Mouse (Mus musculus): Measurements from ENCODE around the gene C1qtnf9.

C1qtnf9 gene

GRCm38 (mm10) chr14:60752892-60753800, 14.8 kb upstream of the C1qtnf9 start:
- DNase-seq = no peak

GRCm38 (mm10) chr14:60753801-60754126, 14.2 kb upstream of the C1qtnf9 start:
- no peak for DNase-seq

DNA sequence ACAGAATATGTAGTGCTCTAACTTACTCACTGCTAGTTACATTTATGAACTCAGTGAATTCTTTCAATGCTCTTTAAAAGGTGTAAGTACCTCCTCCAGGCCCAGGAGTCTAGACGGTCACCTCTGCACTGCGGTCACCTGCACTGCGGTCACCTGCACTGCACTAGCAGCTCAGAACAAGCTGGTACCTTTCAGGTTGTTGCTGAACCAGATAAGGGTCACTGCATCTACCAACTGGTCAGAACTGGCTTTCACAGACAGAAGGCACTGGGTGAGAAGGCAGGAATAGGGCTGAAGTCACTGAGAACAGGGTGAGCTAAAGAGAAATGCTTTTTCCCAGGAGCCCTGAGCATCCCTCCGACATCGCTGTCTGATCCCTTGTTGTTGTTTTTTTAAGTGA, 13.3 kb upstream of the C1qtnf9 start:
- DNase-seq = no peak

GRCm38 (mm10) chr14:60756271-60756670, 11.7 kb upstream of the C1qtnf9 start:
- no peak for DNase-seq

GRCm38 (mm10) chr14:60757265-60757664, 10.7 kb upstream of the C1qtnf9 start:
- DNase-seq = peak; percentile 60

- DNase-seq = no peak
These were observed 10.2 kb upstream of the C1qtnf9 start for GRCm38 (mm10) chr14:60757722-60758121.

- no peak for DNase-seq
These were observed 8.8 kb upstream of the C1qtnf9 start for GRCm38 (mm10) chr14:60759097-60759496.

GRCm38 (mm10) chr14:60761801-60762200, 6.1 kb upstream of the C1qtnf9 start:
- no peak for DNase-seq

DNA sequence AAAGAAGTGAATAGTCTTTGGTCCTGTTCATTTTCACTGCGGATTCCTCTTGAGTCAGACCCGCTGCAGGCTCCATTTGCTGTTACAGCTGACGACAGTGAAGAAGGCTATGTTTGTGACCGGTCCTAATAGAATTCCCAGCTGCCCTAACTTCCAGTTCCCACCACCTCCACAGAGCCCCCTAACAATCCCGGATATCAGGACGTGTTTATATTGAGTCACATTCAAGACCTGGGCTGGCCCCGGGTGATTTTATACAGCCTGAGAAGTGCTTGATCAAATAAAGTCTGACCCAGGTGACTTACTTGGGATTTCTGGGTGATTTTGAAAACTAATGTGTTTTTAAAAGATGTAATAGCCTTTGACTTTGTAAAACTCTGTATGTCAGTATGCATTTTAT, 5.2 kb upstream of the C1qtnf9 start:
- DNase-seq = no peak

DNA sequence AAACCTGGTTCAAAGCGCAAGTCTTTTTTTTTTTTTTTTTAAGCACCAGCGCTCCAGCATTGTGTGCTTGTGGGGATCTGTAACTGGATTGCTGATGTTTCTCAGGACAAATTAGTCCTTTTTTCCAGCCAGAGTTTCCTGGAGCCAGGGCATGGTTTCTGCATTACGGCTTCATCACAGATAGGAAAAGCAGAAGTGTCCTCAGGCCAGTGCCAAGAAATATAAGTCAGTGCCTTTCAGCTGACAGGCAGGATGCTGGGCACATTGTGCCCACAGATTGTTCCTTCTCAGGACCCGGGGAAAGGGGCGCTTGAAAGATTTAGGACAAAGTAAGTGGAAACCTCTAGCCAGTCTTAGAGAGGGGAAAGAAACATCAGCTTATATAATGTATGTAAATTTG, 4.2 kb upstream of the C1qtnf9 start:
- DNase-seq = no peak

GRCm38 (mm10) chr14:60764526-60764925, 3.4 kb upstream of the C1qtnf9 start:
- DNase-seq = no peak

- DNase-seq = peak; percentile 52
These were observed 2.9 kb upstream of the C1qtnf9 start for GRCm38 (mm10) chr14:60765025-60765424.

- peak; percentile 21 for DNase-seq
These were observed 1.4 kb downstream of the C1qtnf9 start for GRCm38 (mm10) chr14:60769340-60769739.

DNA sequence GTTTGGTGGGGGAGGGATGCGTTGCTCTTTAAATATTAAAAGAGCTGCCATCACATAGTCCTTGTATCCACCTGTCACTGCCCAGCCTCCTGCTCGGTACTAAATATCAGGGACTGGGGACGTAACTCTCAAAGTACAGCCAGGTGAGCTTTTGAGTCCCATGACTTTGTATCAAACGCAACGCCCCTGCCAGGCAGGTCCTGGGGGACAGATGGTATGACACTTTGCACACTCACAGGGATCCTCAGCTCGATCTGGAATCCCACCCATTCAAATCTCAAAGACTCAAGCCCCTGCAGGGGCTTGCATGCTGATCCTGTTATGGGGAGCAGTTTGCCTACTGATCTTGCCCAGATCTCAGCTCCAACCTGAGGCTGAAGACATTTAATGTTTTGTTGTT, 2.7 kb downstream of the C1qtnf9 start:
- DNase-seq = no peak

DNA sequence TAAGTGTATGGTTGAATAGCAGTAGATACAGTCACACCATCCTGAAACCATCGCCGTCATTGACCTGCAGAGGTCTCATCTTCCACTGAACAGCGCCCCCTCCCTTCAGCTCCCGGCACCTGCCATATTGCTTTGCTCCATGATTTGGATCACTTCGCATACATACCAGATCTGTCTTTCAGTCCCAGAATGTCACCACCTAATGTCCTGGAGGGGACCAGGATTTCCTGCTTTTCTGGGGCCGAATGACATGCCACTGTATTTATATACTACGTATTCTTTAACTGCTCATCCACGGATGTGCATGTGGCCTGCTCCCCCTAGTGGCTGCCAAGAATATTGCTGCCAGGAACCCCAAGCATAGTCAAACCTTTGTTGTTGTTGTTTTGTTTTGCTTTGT, 3.1 kb downstream of the C1qtnf9 start:
- DNase-seq = peak; percentile 84

DNA sequence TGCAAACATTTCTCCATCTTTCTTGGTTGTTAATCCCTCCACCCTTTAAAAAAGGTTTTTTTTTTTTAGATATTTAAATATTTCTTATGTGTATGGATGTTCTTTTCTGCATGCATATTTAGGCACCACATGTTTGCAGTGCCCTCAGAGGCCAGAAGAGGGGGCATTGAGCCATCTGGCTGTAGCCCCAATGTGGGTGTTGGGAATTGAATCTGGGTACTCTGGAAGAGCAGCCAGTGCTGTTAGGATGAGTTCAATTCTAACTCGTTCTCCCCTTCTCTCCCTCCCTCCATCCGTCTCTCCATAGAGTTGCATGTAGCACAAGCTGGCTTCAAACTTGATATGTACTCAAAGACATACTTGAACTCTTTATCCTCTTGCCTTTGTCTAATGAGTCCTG, 5.5 kb downstream of the C1qtnf9 start:
- DNase-seq = no peak

DNA sequence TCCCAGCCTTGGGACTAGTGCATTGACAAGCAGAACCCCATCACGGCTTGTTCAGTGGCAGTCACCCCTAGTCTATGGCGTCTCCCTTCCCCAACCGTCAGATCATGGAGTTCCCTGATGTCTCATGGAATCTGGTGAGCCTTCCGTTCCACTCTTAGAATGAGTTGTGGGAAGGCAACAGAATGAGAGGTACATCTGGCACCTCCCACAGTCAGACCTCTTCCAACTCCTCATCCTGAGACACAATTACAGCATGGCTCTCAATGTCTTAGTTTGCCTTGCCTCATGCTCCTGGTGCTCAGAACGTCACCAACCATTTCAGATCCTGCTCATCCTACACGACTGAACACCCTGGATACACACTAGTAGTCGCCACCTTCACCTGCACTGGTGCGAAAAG, 8.6 kb downstream of the C1qtnf9 start:
- DNase-seq = no peak

DNA sequence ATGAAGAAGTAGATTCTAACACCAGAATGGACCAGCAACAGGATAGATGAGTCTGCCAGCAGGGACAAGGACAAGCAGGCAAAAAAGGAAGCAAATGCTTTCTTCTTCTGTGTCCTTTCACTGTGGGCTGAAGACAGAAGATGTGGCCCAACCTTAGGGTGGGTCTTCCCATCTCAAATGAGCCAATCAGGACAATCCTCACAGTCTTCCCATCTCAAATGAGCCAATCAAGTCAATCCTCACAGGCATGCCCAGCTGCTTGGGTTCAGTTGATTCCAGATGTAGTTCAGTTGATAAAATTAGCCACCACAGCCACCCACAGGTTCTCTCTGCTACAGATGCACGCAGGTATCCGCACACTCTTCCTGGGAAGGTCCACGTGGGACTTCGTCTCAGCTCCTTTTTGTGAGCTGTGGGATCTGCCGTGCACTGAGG, 9.6 kb downstream of the C1qtnf9 start:
- DNase-seq = no peak

GRCm38 (mm10) chr14:60779198-60779597, 11.3 kb downstream of the C1qtnf9 start:
- DNase-seq = no peak

DNA sequence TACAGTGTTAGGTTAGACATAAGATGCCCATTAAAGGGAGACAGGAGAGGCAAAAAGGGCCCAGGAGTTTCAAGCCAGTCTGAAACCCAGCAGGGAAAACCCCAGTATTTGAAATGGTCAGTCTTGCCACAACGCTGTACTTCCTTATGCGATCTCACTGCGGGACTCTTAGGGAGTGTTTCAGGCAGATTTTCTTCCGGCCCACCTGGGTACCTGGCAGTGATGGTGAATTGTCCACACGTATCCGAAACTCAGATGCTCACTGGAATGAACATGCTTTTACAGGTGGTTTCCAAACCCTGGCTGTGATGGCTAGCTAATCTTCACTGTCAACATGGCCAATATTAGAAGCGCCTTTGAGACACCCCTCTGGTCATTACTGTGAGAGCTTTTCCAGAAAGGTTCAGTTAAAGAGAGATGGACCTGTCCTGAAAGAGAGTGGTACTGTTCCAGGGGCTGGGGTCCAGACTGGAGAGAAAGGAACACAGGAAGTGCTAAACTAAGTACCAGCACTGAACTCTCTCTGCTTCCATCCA, 14.3 kb downstream of the C1qtnf9 start:
- no peak for DNase-seq

GRCm38 (mm10) chr14:60783196-60783595, 15.3 kb downstream of the C1qtnf9 start:
- no peak for DNase-seq

DNA sequence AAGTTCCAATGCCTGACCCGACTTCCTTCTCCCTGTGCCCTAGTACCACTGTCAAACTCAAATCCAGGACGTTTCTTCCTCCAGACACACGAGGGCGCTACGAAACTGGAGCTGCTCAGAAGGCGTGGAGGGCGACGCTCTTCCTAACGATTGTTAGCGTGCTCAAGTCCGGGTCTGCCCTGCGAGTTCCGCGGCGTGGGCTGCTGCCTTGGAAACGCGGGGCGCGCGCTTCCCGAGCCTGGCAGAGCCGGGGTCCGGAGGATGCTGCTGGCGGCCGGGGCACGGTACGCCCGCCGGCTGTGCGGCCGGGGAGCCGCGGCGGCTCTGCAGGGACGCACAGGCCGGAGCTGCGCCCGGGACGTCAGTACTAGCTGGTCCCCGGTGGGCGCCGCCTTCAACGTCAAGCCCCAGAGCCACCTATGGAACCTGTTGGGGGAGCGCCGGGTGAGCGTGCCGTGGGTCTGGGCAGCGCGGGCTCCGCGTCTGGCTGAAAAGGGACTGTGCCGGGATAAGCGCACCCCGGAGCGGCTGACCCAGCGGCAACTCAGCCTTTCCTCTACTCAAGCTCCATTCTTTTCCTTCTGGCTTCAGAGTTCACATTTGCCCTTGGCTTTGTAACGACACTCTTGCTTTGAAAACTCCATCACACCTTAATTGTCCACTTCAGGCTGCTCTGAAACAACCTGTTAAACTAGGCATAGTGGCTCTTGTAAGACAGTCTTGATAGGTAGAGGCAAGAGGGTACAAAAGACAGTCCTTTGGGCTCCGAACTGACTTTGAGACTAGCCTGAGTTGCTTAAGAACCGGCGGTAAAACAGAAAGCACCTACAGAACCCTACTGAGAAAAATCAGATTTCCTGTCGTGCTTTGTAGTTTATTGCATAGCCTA, 16.7 kb downstream of the C1qtnf9 start, which contains the start of gene Mipep:
Gene Mipep, plus strand, starts transcription at position 147 of the 889 bp plus-strand sequence.
- DNase-seq = peak; percentile 93

DNA sequence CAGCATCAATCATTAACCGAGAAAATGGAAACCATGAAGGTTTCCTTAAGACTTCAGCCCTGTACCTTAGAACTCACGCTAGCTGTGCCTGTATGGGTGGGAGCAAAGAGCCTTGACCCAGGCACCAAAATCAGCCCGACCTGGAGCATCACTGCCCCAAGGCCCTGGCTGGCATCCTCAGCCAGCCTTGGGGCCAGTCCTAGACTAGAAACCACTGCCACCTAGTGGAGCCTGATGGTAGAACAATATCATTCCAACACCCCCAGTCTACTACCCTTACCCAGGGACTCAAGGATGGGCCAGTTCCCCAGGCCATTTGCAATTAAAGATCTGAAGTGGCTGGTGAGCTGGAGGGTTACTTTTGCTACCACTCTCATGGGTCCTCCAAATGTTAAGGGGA, 22.2 kb downstream of the C1qtnf9 start:
- DNase-seq = peak; percentile 74

All from lung, postnatal 36 days (tissue).